Mouse (Mus musculus): ENCODE data around the gene Zbtb20.

The Zbtb20 gene

GRCm38 (mm10) chr16:42875852-42875980 lies at the start of gene Zbtb20:
Gene Zbtb20 (plus strand): TSS chr16:42875881.
- no peak for DNase-seq (ENCODE audit: low spot score in 2 of 2)

- DNase-seq (ENCODE audit: low spot score in 2 of 2), result no peak
These were observed 39.7 kb upstream of the Zbtb20 start for GRCm38 (mm10) chr16:42835940-42836339.

- DNase-seq (ENCODE audit: low spot score in 2 of 2), result no peak
These were observed 39.1 kb upstream of the Zbtb20 start for GRCm38 (mm10) chr16:42836404-42837120.

DNA sequence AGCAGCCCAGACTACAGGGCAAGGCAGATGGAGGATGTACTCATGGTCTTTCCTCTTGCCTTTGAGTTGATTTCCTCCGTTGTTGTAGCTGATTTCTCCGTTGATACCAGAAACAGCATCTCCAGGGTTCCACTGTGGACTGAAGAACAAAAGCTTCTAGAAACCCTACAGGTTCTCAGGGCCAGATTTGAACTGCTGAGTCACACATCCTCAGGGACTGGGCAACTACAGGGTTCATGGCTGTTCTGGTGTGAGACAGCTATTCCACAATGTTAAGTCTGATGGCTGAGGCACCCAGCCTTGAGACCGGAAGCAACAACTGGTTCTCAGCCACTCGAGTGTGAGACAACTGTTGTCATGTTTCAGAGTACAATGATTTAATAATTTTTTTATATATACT lies 37.5 kb upstream of the Zbtb20 start:
- no peak for DNase-seq (ENCODE audit: low spot score in 2 of 2)

DNA sequence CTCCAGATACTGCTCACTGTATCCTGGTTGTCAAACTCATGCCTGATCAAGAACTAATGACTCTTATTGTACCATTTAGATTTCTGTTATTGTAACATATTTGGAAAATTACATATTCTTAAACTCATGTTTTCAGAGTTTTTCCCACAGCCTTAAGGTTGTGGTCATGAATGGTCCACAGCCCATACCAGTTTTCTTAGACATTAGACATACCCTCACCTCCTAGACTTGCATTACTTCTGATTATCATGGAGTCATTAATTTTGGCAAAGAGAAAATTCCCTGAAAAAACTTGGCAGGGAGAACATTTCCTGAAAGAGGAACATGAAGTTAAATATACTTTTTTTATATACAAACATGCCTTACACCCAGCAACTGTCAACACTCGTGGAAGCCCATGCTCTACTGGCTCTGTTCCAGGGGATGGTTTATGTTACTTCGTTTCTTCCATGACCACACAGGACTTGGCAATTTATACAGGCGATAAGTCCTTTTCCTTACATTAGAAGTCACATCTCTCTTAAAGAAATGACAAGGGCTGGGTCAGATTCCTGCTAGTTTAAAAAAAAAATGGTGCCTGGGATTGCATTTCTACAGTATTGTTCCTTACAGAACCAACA lies 18.0 kb upstream of the Zbtb20 start:
- no peak for DNase-seq (ENCODE audit: low spot score in 2 of 2)

DNA sequence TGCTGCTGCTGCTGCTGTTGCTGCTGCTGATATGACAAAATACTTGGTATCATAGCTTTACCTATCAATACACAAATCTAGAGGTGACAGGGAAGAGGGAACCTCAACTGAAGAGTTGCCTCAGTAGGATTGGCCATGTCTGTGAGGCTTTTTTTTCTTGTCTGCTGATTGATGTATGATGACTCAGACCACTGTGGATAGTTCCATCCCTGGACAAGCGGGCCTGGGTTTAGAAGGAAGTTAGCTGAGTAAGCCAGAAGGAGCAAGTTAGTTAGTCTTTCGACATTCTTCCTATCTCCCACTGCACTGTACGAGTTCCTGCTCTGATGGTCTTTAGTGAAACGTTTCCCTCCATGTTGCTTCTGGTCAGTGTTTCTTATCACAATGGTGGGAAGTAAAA lies 16.4 kb upstream of the Zbtb20 start:
- DNase-seq (ENCODE audit: low spot score in 2 of 2), result no peak

GRCm38 (mm10) chr16:42863231-42863630 lies 12.4 kb upstream of the Zbtb20 start:
- no peak for DNase-seq (ENCODE audit: low spot score in 2 of 2)

DNA sequence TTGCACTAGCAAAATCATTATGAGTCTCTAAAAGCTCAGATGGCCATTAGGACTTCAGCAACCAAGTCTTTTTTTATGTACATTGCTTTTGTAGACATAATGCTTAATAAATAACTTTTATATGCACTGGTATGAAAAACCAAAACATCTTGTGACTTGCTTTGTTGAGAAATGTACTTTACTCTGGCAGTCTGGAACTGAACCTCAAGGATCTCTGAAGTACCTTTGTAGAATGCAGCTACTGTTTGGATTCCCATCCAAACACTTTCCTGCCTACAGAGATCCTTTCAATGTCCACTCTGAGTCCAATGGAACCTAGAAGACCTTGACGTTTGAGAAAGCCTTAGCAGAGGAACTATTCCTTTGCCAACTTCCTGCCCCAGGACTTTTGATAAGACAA lies 9.6 kb upstream of the Zbtb20 start:
- no peak for DNase-seq (ENCODE audit: low spot score in 2 of 2)

- no peak for DNase-seq (ENCODE audit: low spot score in 2 of 2)
These were observed 3.6 kb upstream of the Zbtb20 start for GRCm38 (mm10) chr16:42872101-42872500.

- no peak for DNase-seq (ENCODE audit: low spot score in 2 of 2)
These were observed 1.7 kb upstream of the Zbtb20 start for GRCm38 (mm10) chr16:42873942-42874341.

DNA sequence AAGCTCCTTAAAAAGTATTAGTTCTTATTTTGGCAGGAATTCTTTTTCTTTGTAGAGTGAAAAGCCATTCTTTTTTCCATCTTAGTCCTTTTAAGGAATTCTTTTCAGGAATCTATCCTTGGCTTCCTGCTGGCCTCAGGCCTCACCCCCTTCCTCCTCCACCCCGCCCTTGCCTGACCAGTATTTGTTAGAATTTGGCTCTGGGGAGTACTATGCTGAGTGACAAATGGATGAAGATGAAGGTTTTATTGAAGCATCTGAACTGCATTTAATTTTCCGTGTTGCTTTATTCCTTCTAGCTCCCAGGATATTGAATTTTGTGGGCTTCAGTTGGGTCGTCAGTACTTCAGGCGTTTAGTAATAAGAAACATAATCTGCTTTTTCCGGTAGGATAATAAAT lies 1.2 kb upstream of the Zbtb20 start:
- peak in 1 of 2 experiments; percentile 12 for DNase-seq (ENCODE audit: low spot score in 2 of 2)

DNA sequence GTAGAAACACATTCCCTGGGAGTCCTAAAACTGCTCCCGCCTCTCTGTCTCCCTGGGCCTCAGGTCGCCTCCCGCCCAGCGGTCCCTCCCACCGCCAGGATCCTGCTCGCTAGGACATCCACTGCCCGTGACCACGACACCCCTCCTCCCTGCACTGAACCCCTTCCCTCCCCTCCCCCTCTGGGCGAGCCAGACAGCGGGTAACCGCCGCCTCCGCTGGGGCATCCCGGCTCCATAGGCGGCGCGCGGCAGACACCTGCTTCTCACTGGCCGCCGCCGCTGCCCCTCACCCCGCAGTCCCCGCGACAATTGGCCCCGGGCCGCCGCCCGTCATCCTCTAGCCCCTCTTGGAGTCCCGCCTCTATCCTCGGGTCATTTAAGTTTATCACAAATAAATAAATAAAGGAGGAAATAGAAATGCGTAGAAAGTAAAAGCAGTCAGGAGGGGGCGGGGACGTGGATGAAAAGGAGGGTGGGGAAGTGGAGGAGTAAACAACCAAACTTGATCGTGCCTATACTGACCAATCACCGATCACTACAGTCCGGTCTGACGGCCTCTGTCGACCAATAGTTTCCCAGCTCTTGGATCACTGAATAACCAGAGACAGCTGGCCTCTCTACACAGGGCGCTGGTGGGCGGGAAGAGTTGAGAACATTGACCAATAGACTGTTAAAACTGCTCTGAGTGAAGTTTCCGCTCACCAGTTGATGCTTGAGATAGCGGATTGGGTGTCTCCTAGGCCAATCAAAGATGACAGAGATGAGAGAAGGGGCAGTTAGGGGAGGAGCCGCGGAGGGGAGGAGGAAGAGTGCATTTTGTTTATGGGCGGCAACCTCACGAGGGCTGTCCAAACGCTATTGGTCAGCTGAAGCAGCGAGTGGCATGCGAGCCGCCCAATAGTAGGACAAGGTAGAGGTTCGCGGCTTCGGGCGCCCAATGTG lies 500 bp upstream of the Zbtb20 start:
- peak; percentile 99 to 100 for DNase-seq (ENCODE audit: low spot score in 2 of 2)

- peak; percentile 46 to 68 for DNase-seq (ENCODE audit: low spot score in 2 of 2)
These were observed 630 bp downstream of the Zbtb20 start for GRCm38 (mm10) chr16:42876021-42877000.

GRCm38 (mm10) chr16:42880046-42880445 lies 4.4 kb downstream of the Zbtb20 start:
- DNase-seq (ENCODE audit: low spot score in 2 of 2), result no peak

DNA sequence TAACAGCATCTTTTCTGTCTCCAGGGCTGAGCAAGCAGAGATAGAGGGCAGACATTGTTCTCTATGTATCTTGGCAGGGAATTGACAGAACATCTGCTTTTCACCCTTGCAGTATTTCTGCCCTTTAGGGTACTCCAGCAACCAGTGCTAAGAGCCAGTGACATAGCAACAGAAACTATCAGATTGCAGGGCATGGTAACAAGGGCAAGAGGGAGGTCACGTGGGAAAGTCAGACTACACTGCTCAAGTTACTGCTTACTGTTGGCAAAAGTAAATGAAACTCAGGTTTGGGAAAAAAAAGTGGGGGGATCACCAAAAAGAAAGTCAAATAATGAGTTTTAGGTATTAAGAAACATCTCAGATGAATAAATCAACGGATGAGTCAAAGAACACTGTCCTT lies 9.9 kb downstream of the Zbtb20 start:
- DNase-seq (ENCODE audit: low spot score in 2 of 2), result no peak

- no peak for DNase-seq (ENCODE audit: low spot score in 2 of 2)
These were observed 10.3 kb downstream of the Zbtb20 start for GRCm38 (mm10) chr16:42885964-42886363.

DNA sequence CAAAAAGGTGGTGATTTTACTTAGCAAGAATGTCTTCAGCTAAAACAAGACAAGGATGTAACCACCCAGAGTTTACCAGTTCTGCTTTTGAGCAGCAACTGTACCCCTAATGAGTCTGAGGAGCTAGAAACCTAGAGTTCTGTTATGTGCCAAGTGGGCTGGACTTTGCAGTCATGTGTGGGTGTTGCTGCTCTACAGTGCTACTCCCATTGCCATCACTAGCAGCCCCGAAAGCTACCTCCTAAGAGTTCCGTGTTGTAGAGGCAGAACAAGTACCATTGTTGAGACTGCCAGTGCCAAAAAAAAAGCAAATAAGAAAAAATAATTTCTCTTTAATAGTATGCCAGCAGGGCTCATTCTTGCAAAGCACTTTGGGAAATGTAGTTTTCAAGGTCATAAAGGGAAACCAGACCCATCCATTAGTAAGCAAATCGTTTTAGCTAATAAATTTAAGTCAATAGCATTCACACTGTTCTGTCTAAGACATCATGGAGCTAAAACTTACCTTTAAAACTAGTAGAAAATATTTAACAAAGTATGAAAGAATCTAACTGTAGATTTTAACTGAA lies 21.5 kb downstream of the Zbtb20 start:
- no peak for DNase-seq (ENCODE audit: low spot score in 2 of 2)

- no peak for DNase-seq (ENCODE audit: low spot score in 2 of 2)
These were observed 24.6 kb downstream of the Zbtb20 start for GRCm38 (mm10) chr16:42900328-42900727.

GRCm38 (mm10) chr16:42907283-42907701 lies 31.6 kb downstream of the Zbtb20 start:
- DNase-seq (ENCODE audit: low spot score in 2 of 2), result no peak

DNA sequence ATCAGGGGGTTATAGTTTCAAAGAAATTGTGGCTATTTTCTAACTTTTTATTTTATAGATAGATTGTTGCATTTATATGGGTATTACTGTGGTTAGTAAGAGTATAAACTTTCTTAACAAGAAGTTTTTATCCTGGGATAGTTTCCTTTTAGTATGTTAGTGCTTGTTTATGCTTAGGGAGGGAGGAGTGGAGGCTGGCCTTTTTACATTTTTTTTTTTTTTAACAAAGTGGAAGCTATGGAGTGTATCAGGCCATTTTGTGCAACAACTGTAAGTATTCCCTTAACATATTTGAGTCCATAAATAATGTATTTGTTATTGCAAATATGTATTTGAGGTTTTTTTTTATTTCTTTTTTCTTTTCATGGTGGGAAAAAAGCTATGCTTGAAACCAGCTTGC lies 32.7 kb downstream of the Zbtb20 start:
- DNase-seq (ENCODE audit: low spot score in 2 of 2), result no peak

DNA sequence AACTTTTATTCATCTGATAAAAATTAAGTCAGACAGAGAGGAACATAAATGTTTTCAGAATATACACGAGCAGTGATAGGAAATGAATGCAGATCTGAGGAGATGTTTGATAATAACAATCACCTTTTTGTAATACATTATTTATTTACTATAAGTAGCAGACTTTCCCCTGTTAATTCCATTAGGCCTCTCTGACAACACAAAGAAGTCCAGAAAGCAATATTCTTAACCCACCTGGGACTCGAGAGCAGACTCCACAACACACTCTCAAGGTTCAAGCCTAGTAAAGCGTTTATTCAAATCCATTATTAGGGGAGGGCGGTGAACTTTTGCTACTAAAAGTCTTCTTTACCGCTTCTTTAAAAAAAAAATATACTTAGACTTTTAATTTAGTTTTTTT lies 33.2 kb downstream of the Zbtb20 start:
- DNase-seq (ENCODE audit: low spot score in 2 of 2), result no peak
